Mouse (Mus musculus) liver, embryonic 16.5 days (tissue): ENCODE results near the gene Rcc1l. TPM values are rescaled to one million over a fixed set of nuclear protein-coding genes. Genes with fewer than 3 reads are reported as not detected.

ENCODE experiments used
- ATAC-seq: fragments of 200-750 bp; cut with Nextera tagmentation; 2 replicates; pipeline ENCODE4 v1.8.0; 2017; ENCODE audit warnings: low read depth, mild to moderate bottlenecking, moderate number of reproducible peaks, moderate library complexity
- H3K27ac ChIP-seq: fragments of 300-500 bp; sonication (generic); 2 replicates; pipeline ENCODE4 v1.5.1; 2014; ENCODE audit warnings: mild to moderate bottlenecking, low read length
- H3K27me3 ChIP-seq: fragments of 300-500 bp; sonication (generic); 2 replicates; pipeline ENCODE4 v1.6.1; 2014; ENCODE audit warnings: low read depth, low read length, mixed read lengths; ENCODE audit not compliant: control insufficient read depth, insufficient read depth
- H3K36me3 ChIP-seq: fragments of 300-500 bp; sonication (generic); 2 replicates; pipeline ENCODE4 v1.6.1; 2014; ENCODE audit warnings: mild to moderate bottlenecking; ENCODE audit not compliant: control insufficient read depth, insufficient read depth
- H3K4me1 ChIP-seq: fragments of 300-500 bp; sonication (generic); 2 replicates; pipeline ENCODE4 v1.6.1; 2014; ENCODE audit warnings: low read depth, low read length, mixed read lengths; ENCODE audit not compliant: control insufficient read depth
- H3K4me2 ChIP-seq: fragments of 300-500 bp; sonication (generic); 2 replicates; pipeline ENCODE4 v1.6.1; 2014; ENCODE audit warnings: low read depth, low read length, mixed read lengths
- H3K4me3 ChIP-seq: fragments of 300-500 bp; sonication (generic); 2 replicates; pipeline ENCODE4 v1.5.1; 2014; ENCODE audit warnings: low read depth, mild to moderate bottlenecking, low read length
- H3K9ac ChIP-seq: fragments of 300-500 bp; sonication (generic); 2 replicates; pipeline ENCODE4 v1.6.1; 2014; ENCODE audit warnings: low read depth, low read length
- H3K9me3 ChIP-seq: fragments of 300-500 bp; sonication (generic); replicated peaks from 2 replicates; pipeline ENCODE4 v1.6.1; 2016; ENCODE audit warnings: low read length; ENCODE audit not compliant: control insufficient read depth
- WGBS: fragments of 180-500 bp; shearing (Covaris S2); extraction: QIAGEN DNeasy Blood & Tissue Kit; methylation state at CpG from one replicate; pipeline ENCODE4 v1.1.7; 2014; ENCODE audit not compliant: insufficient replicate concordance; 5-methylcytosine and 5-hydroxymethylcytosine counted together
- polyA plus RNA-seq: library from polyadenylated mRNA; unstranded; fragments of >200 nt; fragmentation: Nextera tagmentation; extraction: Ambion mirVana; gene quantifications from 2 replicates; pipeline ENCODE4 v1.2.1, GENCODE M21; 2015

Gene Rcc1l
- polyA plus RNA-seq, 1 experiment from 2014 or later: 10.0 TPM

DNA sequence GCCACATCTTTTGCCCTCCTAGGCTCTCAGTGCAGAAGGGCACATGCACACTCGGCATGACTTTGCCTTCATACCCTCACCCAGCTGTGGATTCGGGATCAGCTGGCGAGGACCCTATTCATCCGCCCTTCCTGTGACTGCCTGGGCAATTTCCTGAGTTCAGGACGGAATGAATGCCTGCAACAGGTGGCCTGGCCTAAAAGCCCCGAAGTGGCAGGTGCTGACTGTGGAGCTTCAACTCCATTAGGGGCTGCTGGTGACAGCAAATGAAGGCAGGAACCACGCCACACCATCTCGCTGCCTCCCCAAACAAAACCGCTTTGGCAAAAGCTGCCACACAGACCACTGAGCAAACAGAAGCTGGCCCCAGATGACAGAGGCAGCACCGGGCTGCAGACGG, 24.7 kb downstream of the Rcc1l start:
- Histone ChIP-seq H3K9ac (no peak overlapping the region), H3K4me1 (no peaks in the 10 kb centered on the region), H3K27ac (no peak overlapping the region), H3K27me3 (no peaks in the 10 kb centered on the region), H3K4me3 (no peak overlapping the region), H3K36me3 (peaks cover 10% of the 10 kb centered on the region), H3K9me3 (no peaks in the 10 kb centered on the region), H3K4me2 (no peak overlapping the region)
- no peak for ATAC-seq
- 72% methylated on average over 11 of the region's 11 CpGs for WGBS

DNA sequence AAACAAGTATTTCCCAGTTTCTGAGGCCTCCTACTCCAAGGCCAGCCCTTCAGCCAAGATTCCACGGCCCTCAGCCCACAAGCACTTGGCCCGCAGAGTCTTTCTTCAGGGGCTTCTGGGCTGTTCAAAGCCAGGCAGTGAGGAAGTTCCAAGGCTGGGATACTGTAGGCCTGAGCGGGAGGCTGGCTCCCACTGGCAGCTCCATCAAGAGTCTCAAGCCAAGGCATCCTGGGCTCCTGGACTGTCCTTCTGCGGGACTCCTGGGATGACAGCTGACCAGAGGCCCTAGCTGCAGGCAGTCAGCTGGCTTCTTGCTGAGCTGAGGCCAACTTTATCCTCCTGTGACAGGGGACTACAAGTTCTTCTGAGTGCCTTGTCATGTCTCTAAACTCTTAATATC, 28.4 kb downstream of the Rcc1l start:
- Histone ChIP-seq H3K9ac (no peak overlapping the region), H3K27ac (no peak overlapping the region), H3K4me2 (no peak overlapping the region), H3K27me3 (no peaks in the 10 kb centered on the region), H3K4me3 (no peak overlapping the region), H3K4me1 (no peaks in the 10 kb centered on the region), H3K36me3 (peaks cover 5% of the 10 kb centered on the region; the same call in 1 of the 2 replicates), H3K9me3 (no peaks in the 10 kb centered on the region)
- no peak for ATAC-seq
- 81% methylated on average over 4 of the region's 4 CpGs for WGBS

GRCm38 (mm10) chr5:134147194-134147753, 29.3 kb downstream of the Rcc1l start:
- no peak for ATAC-seq
- H3K4me1 ChIP-seq: no peaks in the 10 kb centered on the region
- H3K27me3 ChIP-seq: no peaks in the 10 kb centered on the region
- no peak overlapping the region for H3K4me2 ChIP-seq
- H3K4me3 ChIP-seq: no peak overlapping the region
- peaks cover 5% of the 10 kb centered on the region; the same call in 1 of the 2 replicates for H3K36me3 ChIP-seq
- no peaks in the 10 kb centered on the region for H3K9me3 ChIP-seq
- 80% methylated on average over 10 of the region's 10 CpGs for WGBS
- H3K9ac ChIP-seq: no peak overlapping the region
- no peak overlapping the region for H3K27ac ChIP-seq

- Histone ChIP-seq H3K9ac (no peak overlapping the region), H3K27me3 (no peaks in the 10 kb centered on the region), H3K4me2 (no peak overlapping the region), H3K27ac (no peak overlapping the region), H3K4me1 (no peaks in the 10 kb centered on the region), H3K36me3 (peaks cover 5% of the 10 kb centered on the region; the same call in 1 of the 2 replicates), H3K9me3 (no peaks in the 10 kb centered on the region), H3K4me3 (no peak overlapping the region)
- ATAC-seq: no peak
- WGBS: 77% methylated on average over 8 of the region's 8 CpGs
Measured at GRCm38 (mm10) chr5:134144986-134145385, 31.6 kb downstream of the Rcc1l start.

GRCm38 (mm10) chr5:134142381-134142780, 34.2 kb downstream of the Rcc1l start:
- Histone ChIP-seq H3K4me1 (no peaks in the 10 kb centered on the region), H3K9me3 (no peaks in the 10 kb centered on the region), H3K36me3 (no peaks in the 10 kb centered on the region), H3K27ac (no peak overlapping the region), H3K4me3 (no peak overlapping the region), H3K27me3 (no peaks in the 10 kb centered on the region), H3K9ac (no peak overlapping the region), H3K4me2 (no peak overlapping the region)
- ATAC-seq: no peak
- WGBS: 45% methylated on average over 11 of the region's 11 CpGs

DNA sequence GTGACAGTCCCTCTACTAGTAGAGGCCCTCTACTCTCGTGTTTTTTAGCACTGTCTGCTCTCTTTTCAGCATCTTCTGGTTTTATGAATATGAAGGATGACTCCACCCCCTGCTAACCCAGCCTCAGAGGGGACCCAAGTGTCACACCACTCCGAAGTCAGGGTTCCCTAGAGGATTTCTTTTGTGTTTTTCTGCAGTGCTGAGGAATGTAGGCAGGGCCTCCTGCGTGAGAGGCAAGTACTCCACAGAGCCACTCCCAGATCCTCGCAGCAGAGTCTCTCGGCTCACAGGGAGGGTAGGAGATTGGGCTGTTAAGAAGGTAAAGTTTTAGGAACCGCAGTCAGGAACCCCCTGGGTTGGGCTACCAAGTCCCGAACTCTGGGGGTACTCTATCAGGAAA, 35.3 kb downstream of the Rcc1l start:
- no peak for ATAC-seq
- Histone ChIP-seq H3K4me2 (no peak overlapping the region), H3K27me3 (no peaks in the 10 kb centered on the region), H3K4me1 (no peaks in the 10 kb centered on the region), H3K4me3 (no peak overlapping the region), H3K27ac (no peak overlapping the region), H3K9me3 (no peaks in the 10 kb centered on the region), H3K36me3 (no peaks in the 10 kb centered on the region), H3K9ac (no peak overlapping the region)
- WGBS: 71% methylated on average over 7 of the region's 7 CpGs

- H3K4me2 ChIP-seq: no peak overlapping the region
- no peaks in the 10 kb centered on the region for H3K27me3 ChIP-seq
- no peaks in the 10 kb centered on the region for H3K9me3 ChIP-seq
- no peak overlapping the region for H3K9ac ChIP-seq
- 69% methylated on average over 6 of the region's 6 CpGs for WGBS
- no peak for ATAC-seq
- no peaks in the 10 kb centered on the region for H3K4me1 ChIP-seq
- no peaks in the 10 kb centered on the region for H3K36me3 ChIP-seq
- no peak overlapping the region for H3K4me3 ChIP-seq
- H3K27ac ChIP-seq: no peak overlapping the region
Measured at GRCm38 (mm10) chr5:134139429-134139828, 37.1 kb downstream of the Rcc1l start.

GRCm38 (mm10) chr5:134137933-134138332, 38.6 kb downstream of the Rcc1l start:
- Histone ChIP-seq H3K4me1 (no peaks in the 10 kb centered on the region), H3K27ac (no peak overlapping the region), H3K27me3 (no peaks in the 10 kb centered on the region), H3K36me3 (no peaks in the 10 kb centered on the region), H3K4me2 (no peak overlapping the region), H3K9ac (no peak overlapping the region), H3K9me3 (no peaks in the 10 kb centered on the region), H3K4me3 (no peak overlapping the region)
- 53% methylated on average over 5 of the region's 5 CpGs for WGBS
- ATAC-seq: no peak

GRCm38 (mm10) chr5:134136022-134136421, 40.6 kb downstream of the Rcc1l start:
- no peak overlapping the region for H3K4me2 ChIP-seq
- H3K36me3 ChIP-seq: no peaks in the 10 kb centered on the region
- no peaks in the 10 kb centered on the region for H3K9me3 ChIP-seq
- H3K9ac ChIP-seq: no peak overlapping the region
- no peak overlapping the region for H3K27ac ChIP-seq
- no peaks in the 10 kb centered on the region for H3K4me1 ChIP-seq
- ATAC-seq: no peak
- H3K4me3 ChIP-seq: no peak overlapping the region
- no peaks in the 10 kb centered on the region for H3K27me3 ChIP-seq
- 80% methylated on average over 12 of the region's 12 CpGs for WGBS
